ENCODE assay signal across 9 mouse cellular contexts in genomic region chrX:50583741-50584580, GRCm38 (mm10).
DNase-seq lines count a peak whose midpoint lies in the region; ATAC-seq and TF ChIP-seq lines count a peak whose summit lies in the region.
"Had no signal": no experiment of that assay in that cellular context is flagged by ENCODE, and none has a peak within 500 bp of the region (broad histone marks: within the 10 kb centered on the region; RNA-seq: fewer than 3 reads in every experiment).

No protein-coding gene starts in this region.

- no peak for TF ChIP-seq RAD21 in CH12.LX (IDR thresholded peaks at IDR 0.05; ENCODE audit: low read depth, low read length)

- no peaks in the 10 kb centered on the region for H3K27me3 ChIP-seq in heart, embryonic 11.5 days (ENCODE audit: control insufficient read depth, insufficient read depth, low read length)
- no peaks in the 10 kb centered on the region for H3K27me3 ChIP-seq in CH12.LX (replicated peaks)
- no peaks in the 10 kb centered on the region for H3K27me3 ChIP-seq in liver, embryonic 14.5 days (ENCODE audit: control insufficient read depth, insufficient read depth, low read length)
- no peaks in the 10 kb centered on the region for H3K27me3 ChIP-seq in stomach, postnatal 0 days (ENCODE audit: control insufficient read depth, insufficient read depth, low read length)
- H3K27me3 ChIP-seq: embryonic facial prominence, embryonic 12.5 days had no signal

- no peak overlapping the region for H3K9ac ChIP-seq in heart, embryonic 11.5 days (ENCODE audit: low read depth, low read length)
- H3K9ac ChIP-seq in CH12.LX (ENCODE audit: insufficient read depth, low read depth), result no peak overlapping the region
- H3K9ac ChIP-seq in liver, embryonic 14.5 days (replicated peaks), result no peak overlapping the region
- no peak overlapping the region for H3K9ac ChIP-seq in stomach, postnatal 0 days (ENCODE audit: low read length)
- H3K9ac ChIP-seq: embryonic facial prominence, embryonic 12.5 days had no signal

- DNase-seq in heart, adult 8-10 months (ENCODE audit: low spot score), result no peak
- DNase-seq in CH12.LX (ENCODE audit: extremely low read depth), result no peak
- DNase-seq in ZHBTc4 (ENCODE audit: low read depth, low spot score), result peak; percentile 73
- peak; percentile 80 for DNase-seq in heart, postnatal 4 days
- no peak for DNase-seq in liver, embryonic 14.5 days (ENCODE audit: low read depth in 3 of 3, low spot score in 3 of 3)
- peak; percentile 26 for DNase-seq in stomach, postnatal 0 days (ENCODE audit: low spot score)
- DNase-seq in testis, postnatal 14 days (ENCODE audit: low spot score), result no peak

- dilution Hi-C loops in CH12.LX (cut with MboI; ENCODE audit: extremely low pct_ligation_motif_present, extremely low pct_unique_long_range_greater_than_20kb, low sequenced_read_pairs), result no loop called here

- H3K27ac ChIP-seq in heart, embryonic 11.5 days (ENCODE audit: low read depth, low read length), result no peak overlapping the region
- no peak overlapping the region for H3K27ac ChIP-seq in CH12.LX (ENCODE audit: insufficient read depth, low read depth)
- H3K27ac ChIP-seq in liver, embryonic 14.5 days, result no peak overlapping the region
- no peak overlapping the region for H3K27ac ChIP-seq in stomach, postnatal 0 days (replicated peaks)
- H3K27ac ChIP-seq: embryonic facial prominence, embryonic 12.5 days had no signal

- TF ChIP-seq EP300 in CH12.LX (IDR thresholded peaks at IDR 0.05; ENCODE audit: low read length), result no peak
- no peak for TF ChIP-seq EP300 in liver, embryonic 14.5 days (IDR thresholded peaks at IDR 0.05; ENCODE audit: low read depth)
- no peak for TF ChIP-seq EP300 in stomach, postnatal 0 days (optimal IDR thresholded peaks at IDR 0.05)

- H3K9me3 ChIP-seq in heart, embryonic 11.5 days (replicated peaks; ENCODE audit: control insufficient read depth, low read length), result no peaks in the 10 kb centered on the region
- H3K9me3 ChIP-seq in CH12.LX (replicated peaks; ENCODE audit: low read length), result no peaks in the 10 kb centered on the region
- no peaks in the 10 kb centered on the region for H3K9me3 ChIP-seq in liver, embryonic 14.5 days (ENCODE audit: control insufficient read depth, low read length)
- no peaks in the 10 kb centered on the region for H3K9me3 ChIP-seq in stomach, postnatal 0 days (ENCODE audit: control insufficient read depth, low read length)
- H3K9me3 ChIP-seq: embryonic facial prominence, embryonic 12.5 days had no signal

- H3K36me3 ChIP-seq in heart, embryonic 11.5 days (ENCODE audit: control insufficient read depth, insufficient read depth, low read length), result no peaks in the 10 kb centered on the region; the same call in none of the 2 replicates
- H3K36me3 ChIP-seq in CH12.LX (replicated peaks in 1 of 2; ENCODE audit: control insufficient read depth in 1 of 2, insufficient read depth in 1 of 2, low read length in 1 of 2), result peaks cover 26 to 38% of the 10 kb centered on the region in 2 experiments
- H3K36me3 ChIP-seq in liver, embryonic 14.5 days (replicated peaks; ENCODE audit: control insufficient read depth, insufficient read depth, low read depth), result no peaks in the 10 kb centered on the region
- no peaks in the 10 kb centered on the region for H3K36me3 ChIP-seq in stomach, postnatal 0 days (ENCODE audit: control insufficient read depth, insufficient read depth, low read length)

- H3K79me2 ChIP-seq in CH12.LX (replicated peaks; ENCODE audit: control insufficient read depth, extremely low read depth, insufficient read depth, poor library complexity, severe bottlenecking), result no peaks in the 10 kb centered on the region

- H3K4me3 ChIP-seq in heart, embryonic 11.5 days (ENCODE audit: low read depth, low read length), result no peak overlapping the region
- H3K4me3 ChIP-seq in CH12.LX (replicated peaks in 1 of 3; ENCODE audit: low read depth in 2 of 3, low read length in 2 of 3, poor library complexity in 1 of 3), result no peak overlapping the region
- H3K4me3 ChIP-seq in liver, embryonic 14.5 days (ENCODE audit: insufficient read depth in 1 of 2, low read depth in 2 of 2, low read length in 2 of 2), result peak overlapping the region in 1 of 2 experiments; percentile 27; a peak in 2 of 4 replicates
- H3K4me3 ChIP-seq in stomach, postnatal 0 days (ENCODE audit: low read depth, low read length), result 0 out of 2 replicates have a peak overlapping the region, but pooled peaks have one; percentile 10
- H3K4me3 ChIP-seq: embryonic facial prominence, embryonic 12.5 days had no signal

- no peak for TF ChIP-seq CTCF in CH12.LX (conservative IDR thresholded peaks at IDR 0.05 in 1 of 2, IDR thresholded peaks at IDR 0.05 in 1 of 2; ENCODE audit: low read depth in 2 of 2, low read length in 2 of 2)
- TF ChIP-seq CTCF in liver, embryonic 14.5 days (IDR thresholded peaks at IDR 0.05; ENCODE audit: low read depth), result peak; percentile 58
- peak; percentile 72 for TF ChIP-seq CTCF in stomach, postnatal 0 days (IDR thresholded peaks at IDR 0.05; ENCODE audit: low read depth)

- H3K4me2 ChIP-seq in heart, embryonic 11.5 days, result 0 out of 2 replicates have a peak overlapping the region, but pooled peaks have one; percentile 14
- H3K4me2 ChIP-seq in CH12.LX (ENCODE audit: insufficient read depth, low read depth, poor library complexity, severe bottlenecking), result no peak overlapping the region
- H3K4me2 ChIP-seq in liver, embryonic 14.5 days (ENCODE audit: low read depth), result 0 out of 2 replicates have a peak overlapping the region, but pooled peaks have one; percentile 11
- H3K4me2 ChIP-seq in stomach, postnatal 0 days (replicated peaks; ENCODE audit: low read depth), result 0 out of 2 replicates have a peak overlapping the region, but pooled peaks have one; percentile 14
- H3K4me2 ChIP-seq: embryonic facial prominence, embryonic 12.5 days had no signal

- in situ Hi-C loops in CH12.LX (cut with MboI; ENCODE audit: low pct_ligation_motif_present, low pct_unique_long_range_greater_than_20kb, low sequenced_read_pairs), result no loop called here

- H3K4me1 ChIP-seq in heart, embryonic 11.5 days (ENCODE audit: control insufficient read depth, insufficient read depth, low read length), result no peaks in the 10 kb centered on the region
- H3K4me1 ChIP-seq in CH12.LX (ENCODE audit: control insufficient read depth in 1 of 2, insufficient read depth in 2 of 2), result no peaks in the 10 kb centered on the region
- H3K4me1 ChIP-seq in liver, embryonic 14.5 days (replicated peaks; ENCODE audit: control insufficient read depth in 2 of 2, insufficient read depth in 2 of 2, low read length in 1 of 2), result no peaks in the 10 kb centered on the region
- H3K4me1 ChIP-seq in stomach, postnatal 0 days (replicated peaks; ENCODE audit: control insufficient read depth, insufficient read depth), result no peaks in the 10 kb centered on the region
- H3K4me1 ChIP-seq: embryonic facial prominence, embryonic 12.5 days had no signal

- WGBS in heart, embryonic 11.5 days (ENCODE audit: insufficient replicate concordance), result 71% methylated on average over 12 of the region's 12 CpGs
- 57% methylated on average over 12 of the region's 12 CpGs for WGBS in liver, embryonic 14.5 days (ENCODE audit: insufficient replicate concordance)
- WGBS in stomach, postnatal 0 days, result 75% methylated on average over 12 of the region's 12 CpGs

- no peak for TF ChIP-seq POLR2A in CH12.LX (IDR thresholded peaks at IDR 0.05; ENCODE audit: low read depth, low read length)

- no peak for ATAC-seq in heart, embryonic 11.5 days (replicated peaks; ENCODE audit: insufficient number of reproducible peaks, low FRiP score, low TSS enrichment)
- ATAC-seq in liver, embryonic 14.5 days (ENCODE audit: insufficient read depth), result no peak
- ATAC-seq in stomach, postnatal 0 days (ENCODE audit: low FRiP score, low TSS enrichment), result no peak

TF ChIP-seq in CH12.LX, 34 proteins besides CTCF, POLR2A, EP300 and RAD21:
- TF ChIP-seq NRF1 (IDR thresholded peaks at IDR 0.05; ENCODE audit: low read depth, low read length) (no peak), ZC3H11A (IDR thresholded peaks at IDR 0.05; ENCODE audit: low read depth, low read length) (no peak), USF1 (IDR thresholded peaks at IDR 0.05; ENCODE audit: low read depth, low read length) (no peak), MAZ (IDR thresholded peaks at IDR 0.05; ENCODE audit: low read depth, low read length) (no peak), ZMIZ1 (IDR thresholded peaks at IDR 0.05; ENCODE audit: low read depth, low read length) (no peak), ELF1 (IDR thresholded peaks at IDR 0.05; ENCODE audit: low read depth, low read length) (no peak), BHLHE40 (IDR thresholded peaks at IDR 0.05; ENCODE audit: low read depth, low read length) (no peak), ZNF384 (IDR thresholded peaks at IDR 0.05; ENCODE audit: low read depth, low read length) (peak; percentile 78)
TF ChIP-seq in CH12.LX: peak in this region for 1.

Comparison
In these comparisons a context has a peak if more than half of its experiments do, and no peak if none do; other contexts are left out.
1. DNase-seq: peak in ZHBTc4 (single experiment), heart, postnatal 4 days (single experiment) and stomach, postnatal 0 days (single experiment); none in heart, adult 8-10 months (single experiment), CH12.LX (single experiment), liver, embryonic 14.5 days (0 of 3) and testis, postnatal 14 days (single experiment).
2. CTCF ChIP-seq: peak in liver, embryonic 14.5 days (single experiment) and stomach, postnatal 0 days (single experiment); none in CH12.LX (0 of 2).